Mouse (Mus musculus) common myeloid progenitor, adult 5-6 weeks (primary cell): ENCODE data around the gene Camk2d. TPM values are rescaled to one million over a fixed set of nuclear protein-coding genes. Genes with fewer than 3 reads are reported as not detected.
A peak's percentile ranks its signal among the peaks of the same experiment; 100 is the strongest.

Experiments
- ATAC-seq: replicated peaks from 2 replicates; pipeline ENCODE4 v1.8.0; 2016; ENCODE audit warnings: low read depth, mild to moderate bottlenecking, moderate TSS enrichment, inconsistent platforms; ENCODE audit not compliant: poor library complexity, severe bottlenecking
- total RNA-seq: library from RNA; stranded (forward); fragments of 200-1000, 187-1606 nt; gene quantifications from 2 replicates; pipeline ENCODE4 v1.2.3, GENCODE M21; 2017

Camk2d gene
- total RNA-seq, 1 experiment from 2014 or later, result 16.1 TPM

- 0 out of 2 replicates have a peak, but pooled peaks have one; percentile 20 for ATAC-seq
Measured at GRCm38 (mm10) chr3:126793035-126793964, 197.2 kb downstream of the Camk2d start.

- ATAC-seq, result peak; percentile 80
Measured at GRCm38 (mm10) chr3:126795904-126796303, 199.8 kb downstream of the Camk2d start.

GRCm38 (mm10) chr3:126797025-126797424 is 200.9 kb downstream of the Camk2d start:
- no peak for ATAC-seq

GRCm38 (mm10) chr3:126797810-126798209 is 201.7 kb downstream of the Camk2d start:
- no peak for ATAC-seq

GRCm38 (mm10) chr3:126802988-126803387 is 206.9 kb downstream of the Camk2d start:
- no peak for ATAC-seq

- ATAC-seq, result no peak
Measured at GRCm38 (mm10) chr3:126804968-126805367, 208.9 kb downstream of the Camk2d start.

- ATAC-seq, result no peak
Measured at GRCm38 (mm10) chr3:126806145-126806544, 210.0 kb downstream of the Camk2d start.

- ATAC-seq, result no peak
Measured at GRCm38 (mm10) chr3:126809915-126810314, 213.8 kb downstream of the Camk2d start.

- no peak for ATAC-seq
Measured at GRCm38 (mm10) chr3:126810372-126811090, 214.4 kb downstream of the Camk2d start.

- 0 out of 2 replicates have a peak, but pooled peaks have one; percentile 25 for ATAC-seq
Measured at GRCm38 (mm10) chr3:126811646-126812045, 215.5 kb downstream of the Camk2d start.

- ATAC-seq, result peak; percentile 62; the same call in 1 of the 2 replicates
Measured at GRCm38 (mm10) chr3:126822374-126822773, 226.3 kb downstream of the Camk2d start.

- no peak for ATAC-seq
Measured at GRCm38 (mm10) chr3:126824930-126825329, 228.8 kb downstream of the Camk2d start.

GRCm38 (mm10) chr3:126826172-126826571 is 230.1 kb downstream of the Camk2d start:
- no peak for ATAC-seq

- no peak for ATAC-seq
Measured at GRCm38 (mm10) chr3:126827900-126828299, 231.8 kb downstream of the Camk2d start.

GRCm38 (mm10) chr3:126829817-126830216 is 233.7 kb downstream of the Camk2d start:
- ATAC-seq, result peak; percentile 90

GRCm38 (mm10) chr3:126831418-126832138 is 235.5 kb downstream of the Camk2d start:
- peak; percentile 15 for ATAC-seq

GRCm38 (mm10) chr3:126834641-126835167 is 238.6 kb downstream of the Camk2d start:
- ATAC-seq, result no peak

- no peak for ATAC-seq
Measured at GRCm38 (mm10) chr3:126842780-126843179, 246.7 kb downstream of the Camk2d start.

GRCm38 (mm10) chr3:126844809-126845208 is 248.7 kb downstream of the Camk2d start:
- no peak for ATAC-seq

- ATAC-seq, result no peak
Measured at GRCm38 (mm10) chr3:126848081-126848480, 252.0 kb downstream of the Camk2d start.
